Mouse (Mus musculus) kidney, adult 2 months (tissue): ENCODE results near the gene Tet2.

Experiments
- CTCF ChIP-seq: fragments of 200-500 bp; conservative IDR thresholded peaks from 2 replicates; pipeline ENCODE4 v1.5.1; 2011; ENCODE audit warnings: low read depth, mild to moderate bottlenecking, control low read depth, low read length, moderate library complexity, mixed read lengths; ENCODE audit not compliant: insufficient read depth, insufficient read length
- POLR2A ChIP-seq: fragments of 200-500 bp; IDR thresholded peaks from one replicate; pipeline ENCODE4 v1.6.1; 2011; ENCODE audit warnings: low read depth, low read length, control low read depth

GRCm38 (mm10) chr3:133542084-133542483, 2.9 kb downstream of the Tet2 start:
- TF ChIP-seq CTCF (no peak), POLR2A (no peak)
